ENCODE assay signal across 15 mouse cellular contexts in genomic region chr8:110775316-110775715, GRCm38 (mm10). TPM values are rescaled to one million over a fixed set of nuclear protein-coding genes. Genes with fewer than 3 reads are reported as not detected.
DNase-seq lines count a peak whose midpoint lies in the region; ATAC-seq and TF ChIP-seq lines count a peak whose summit lies in the region.
"Had no signal": no experiment of that assay in that cellular context is flagged by ENCODE, and none has a peak within 500 bp of the region (broad histone marks: within the 10 kb centered on the region; RNA-seq: fewer than 3 reads in every experiment).

No protein-coding gene starts in this region.

- no peaks in the 10 kb centered on the region for H3K36me3 ChIP-seq in intestine, postnatal 0 days (ENCODE audit: control insufficient read depth, insufficient read depth)
- H3K36me3 ChIP-seq in intestine, embryonic 16.5 days (ENCODE audit: control insufficient read depth, insufficient read depth, low read length): no peaks in the 10 kb centered on the region
- H3K36me3 ChIP-seq in midbrain, postnatal 0 days (ENCODE audit: insufficient read depth, low read length): no peaks in the 10 kb centered on the region
- no peaks in the 10 kb centered on the region for H3K36me3 ChIP-seq in midbrain, embryonic 14.5 days (ENCODE audit: control insufficient read depth, insufficient read depth, low read length)
- H3K36me3 ChIP-seq in ES-E14 (ENCODE audit: control insufficient read depth, insufficient read depth, low read length, poor library complexity, severe bottlenecking): no peaks in the 10 kb centered on the region
- H3K36me3 ChIP-seq: limb, embryonic 15.5 days had no signal

- TF ChIP-seq POLR2A in olfactory bulb, adult 2 months (IDR thresholded peaks at IDR 0.05; ENCODE audit: insufficient read depth, low read depth, low read length): no peak

- no peaks in the 10 kb centered on the region for H3K27me3 ChIP-seq in intestine, postnatal 0 days (replicated peaks; ENCODE audit: control insufficient read depth, insufficient read depth, low read length)
- H3K27me3 ChIP-seq in intestine, embryonic 16.5 days (replicated peaks; ENCODE audit: control insufficient read depth, insufficient read depth, low read length): no peaks in the 10 kb centered on the region
- H3K27me3 ChIP-seq in midbrain, postnatal 0 days (ENCODE audit: insufficient read depth, low read length): no peaks in the 10 kb centered on the region
- no peaks in the 10 kb centered on the region for H3K27me3 ChIP-seq in midbrain, embryonic 14.5 days (ENCODE audit: control insufficient read depth, insufficient read depth, low read length)
- H3K27me3 ChIP-seq: limb, embryonic 15.5 days had no signal

- TF ChIP-seq CTCF in intestine, postnatal 0 days (IDR thresholded peaks at IDR 0.05; ENCODE audit: low read depth): peak; percentile 63
- peak; percentile 49 for TF ChIP-seq CTCF in midbrain, postnatal 0 days (IDR thresholded peaks at IDR 0.05)
- peak; percentile 38; the same call in 1 of the 2 replicates for TF ChIP-seq CTCF in olfactory bulb, adult 2 months (IDR thresholded peaks at IDR 0.05; ENCODE audit: insufficient read depth, low read depth, low read length)

- DNase-seq in midbrain, postnatal 0 days (ENCODE audit: low spot score): no peak
- DNase-seq in midbrain, embryonic 14.5 days: no peak
- DNase-seq in ES-E14 (ENCODE audit: low read depth, low spot score): no peak
- no peak for DNase-seq in cerebellum, adult 18-20 months
- DNase-seq in yolk sac, embryonic 10.5 days (ENCODE audit: low spot score): no peak
- DNase-seq: adrenal gland, adult 2 months; heart, adult 18-20 months; kidney, adult 11 months had no signal

- H3K4me1 ChIP-seq in intestine, postnatal 0 days (replicated peaks; ENCODE audit: control insufficient read depth, insufficient read depth, low read length): no peaks in the 10 kb centered on the region
- 0 out of 2 replicates have a peak, but pooled peaks cover 5% of the 10 kb centered on the region for H3K4me1 ChIP-seq in intestine, embryonic 16.5 days (ENCODE audit: control insufficient read depth, insufficient read depth, low read length)
- no peaks in the 10 kb centered on the region for H3K4me1 ChIP-seq in midbrain, postnatal 0 days (ENCODE audit: insufficient read depth, low read length)
- H3K4me1 ChIP-seq in midbrain, embryonic 14.5 days (ENCODE audit: control insufficient read depth, insufficient read depth, low read length): no peaks in the 10 kb centered on the region
- H3K4me1 ChIP-seq in ES-E14 (ENCODE audit: control insufficient read depth in 2 of 2, insufficient read depth in 2 of 2, low read length in 2 of 2, poor library complexity in 1 of 2): no peaks in the 10 kb centered on the region
- H3K4me1 ChIP-seq in olfactory bulb, adult 2 months (ENCODE audit: control insufficient read depth, insufficient read depth, low read length): peaks cover 10% of the 10 kb centered on the region

- no peak overlapping the region for H3K4me3 ChIP-seq in intestine, postnatal 0 days (ENCODE audit: low read depth, low read length)
- H3K4me3 ChIP-seq in intestine, embryonic 16.5 days (ENCODE audit: low read length): no peak overlapping the region
- no peak overlapping the region for H3K4me3 ChIP-seq in midbrain, postnatal 0 days (ENCODE audit: low read depth, low read length)
- H3K4me3 ChIP-seq in midbrain, embryonic 14.5 days (replicated peaks; ENCODE audit: low read depth, low read length): no peak overlapping the region
- no peak overlapping the region for H3K4me3 ChIP-seq in ES-E14 (ENCODE audit: insufficient read depth in 1 of 2, low read depth in 1 of 2, low read length in 2 of 2, poor library complexity in 1 of 2, severe bottlenecking in 1 of 2)
- H3K4me3 ChIP-seq in olfactory bulb, adult 2 months (ENCODE audit: insufficient read depth, low read depth, low read length): no peak overlapping the region
- H3K4me3 ChIP-seq: limb, embryonic 15.5 days; megakaryocyte, embryonic 14.5 days; myocyte had no signal

- H3K9ac ChIP-seq in intestine, postnatal 0 days (ENCODE audit: low read depth, low read length): no peak overlapping the region
- no peak overlapping the region for H3K9ac ChIP-seq in intestine, embryonic 16.5 days (ENCODE audit: low read depth, low read length)
- no peak overlapping the region for H3K9ac ChIP-seq in midbrain, postnatal 0 days (replicated peaks; ENCODE audit: low read length, poor library complexity, severe bottlenecking)
- no peak overlapping the region for H3K9ac ChIP-seq in midbrain, embryonic 14.5 days (replicated peaks; ENCODE audit: low read length)
- no peak overlapping the region for H3K9ac ChIP-seq in ES-E14 (ENCODE audit: insufficient read depth, low read depth, low read length, poor library complexity, severe bottlenecking)
- H3K9ac ChIP-seq: limb, embryonic 15.5 days had no signal

- H3K9me3 ChIP-seq in intestine, postnatal 0 days (ENCODE audit: control insufficient read depth): no peaks in the 10 kb centered on the region
- no peaks in the 10 kb centered on the region for H3K9me3 ChIP-seq in intestine, embryonic 16.5 days (ENCODE audit: control insufficient read depth, low read length)
- H3K9me3 ChIP-seq in midbrain, postnatal 0 days (ENCODE audit: low read length): no peaks in the 10 kb centered on the region
- H3K9me3 ChIP-seq in midbrain, embryonic 14.5 days (ENCODE audit: control insufficient read depth, low read length): no peaks in the 10 kb centered on the region
- no peaks in the 10 kb centered on the region for H3K9me3 ChIP-seq in ES-E14 (ENCODE audit: control insufficient read depth, insufficient read depth, low read depth, low read length)
- H3K9me3 ChIP-seq: limb, embryonic 15.5 days had no signal

- H3K4me2 ChIP-seq in intestine, postnatal 0 days (replicated peaks; ENCODE audit: low read depth): no peak overlapping the region
- no peak overlapping the region for H3K4me2 ChIP-seq in intestine, embryonic 16.5 days (ENCODE audit: low read depth, low read length)
- H3K4me2 ChIP-seq in midbrain, postnatal 0 days (ENCODE audit: low read depth, low read length, poor library complexity, severe bottlenecking): no peak overlapping the region
- no peak overlapping the region for H3K4me2 ChIP-seq in midbrain, embryonic 14.5 days (ENCODE audit: low read length)
- H3K4me2 ChIP-seq: limb, embryonic 15.5 days had no signal

- 77% methylated on average over 8 of the region's 8 CpGs for WGBS in intestine, postnatal 0 days
- WGBS in intestine, embryonic 16.5 days: 75% methylated on average over 8 of the region's 8 CpGs
- WGBS in midbrain, postnatal 0 days: 76% methylated on average over 8 of the region's 8 CpGs
- 79% methylated on average over 8 of the region's 8 CpGs for WGBS in midbrain, embryonic 14.5 days
- WGBS in olfactory bulb, adult 2 months: 74% methylated on average over 8 of the region's 8 CpGs

- no peak overlapping the region for H3K27ac ChIP-seq in intestine, postnatal 0 days (ENCODE audit: low read depth, low read length)
- no peak overlapping the region for H3K27ac ChIP-seq in intestine, embryonic 16.5 days (ENCODE audit: low read length)
- no peak overlapping the region for H3K27ac ChIP-seq in midbrain, postnatal 0 days (ENCODE audit: low read depth, low read length)
- no peak overlapping the region for H3K27ac ChIP-seq in midbrain, embryonic 14.5 days (replicated peaks; ENCODE audit: low read depth, low read length)
- H3K27ac ChIP-seq in ES-E14 (ENCODE audit: insufficient read depth, low read depth, low read length, poor library complexity, severe bottlenecking): no peak overlapping the region
- H3K27ac ChIP-seq in olfactory bulb, adult 2 months (ENCODE audit: insufficient read depth, low read depth, low read length): no peak overlapping the region
- H3K27ac ChIP-seq: limb, embryonic 15.5 days had no signal

- no peak for ATAC-seq in intestine, postnatal 0 days
- no peak for ATAC-seq in intestine, embryonic 16.5 days
- no peak for ATAC-seq in midbrain, postnatal 0 days (ENCODE audit: low FRiP score)
- no peak for ATAC-seq in midbrain, embryonic 14.5 days (ENCODE audit: low FRiP score, low TSS enrichment)

- in situ Hi-C loops in ES-E14 (cut with MboI; ENCODE audit: low sequenced_read_pairs in 2 of 2, unreplicated experiment in 2 of 2): no loop called here

TF ChIP-seq in ES-E14, 5 proteins besides CTCF, POLR2A, EP300 and RAD21:
- TF ChIP-seq ZNF384 (IDR thresholded peaks at IDR 0.05; ENCODE audit: low read depth, low read length) (no peak), ZC3H11A (IDR thresholded peaks at IDR 0.05; ENCODE audit: borderline replicate concordance, low read depth, low read length) (peak; percentile 28; the same call in 1 of the 2 replicates), CHD2 (IDR thresholded peaks at IDR 0.05; ENCODE audit: low read depth, low read length) (no peak)

RNA-seq across cellular contexts. Expression of gene Il34, which starts 30.4 kb away (rescaled TPM):
- 2.7 and 3.0 TPM in 2 replicates for polyA plus RNA-seq in intestine, postnatal 0 days (2015; fragmentation: Nextera tagmentation; extraction: Ambion mirVana)
- polyA plus RNA-seq in intestine, embryonic 16.5 days (2015; fragmentation: Nextera tagmentation; extraction: Ambion mirVana): 2.0 and 2.4 TPM in 2 replicates
- 5.4 and 5.8 TPM in 2 replicates for total RNA-seq in midbrain, postnatal 0 days (2014; rRNA removed)
- polyA plus RNA-seq in midbrain, postnatal 0 days (2015; fragmentation: Nextera tagmentation; extraction: Ambion mirVana): 9.1 and 11.3 TPM in 2 replicates
- 0.34 and 3.9 TPM in 2 replicates for polyA plus RNA-seq in midbrain, embryonic 14.5 days (2014; fragmentation: Nextera tagmentation; extraction: Ambion mirVana)
- 4.6 and 5.4 TPM in 2 replicates for total RNA-seq in ES-E14 (2012; rRNA removed)
- not detected in 2 replicates for polyA plus RNA-seq in olfactory bulb, adult 2 months (2012; ENCODE audit: insufficient read depth, insufficient read length, low replicate concordance, missing spikeins)
- total RNA-seq: common myeloid progenitor, adult 5-6 weeks had no signal

RNA-seq across cellular contexts. Expression of gene Mtss1l, which starts 54.0 kb away (rescaled TPM):
- polyA plus RNA-seq in intestine, postnatal 0 days (2015; fragmentation: Nextera tagmentation; extraction: Ambion mirVana): 4.2 and 4.4 TPM in 2 replicates
- 3.3 and 4.0 TPM in 2 replicates for polyA plus RNA-seq in intestine, embryonic 16.5 days (2015; fragmentation: Nextera tagmentation; extraction: Ambion mirVana)
- 90.5 and 101 TPM in 2 replicates for total RNA-seq in midbrain, postnatal 0 days (2014; rRNA removed)
- 35.2 and 37.7 TPM in 2 replicates for polyA plus RNA-seq in midbrain, postnatal 0 days (2015; fragmentation: Nextera tagmentation; extraction: Ambion mirVana)
- 27.5 and 31.4 TPM in 2 replicates for polyA plus RNA-seq in midbrain, embryonic 14.5 days (2014; fragmentation: Nextera tagmentation; extraction: Ambion mirVana)
- 3.0 and 3.6 TPM in 2 replicates for total RNA-seq in ES-E14 (2012; rRNA removed)
- not detected in 2 replicates for polyA plus RNA-seq in olfactory bulb, adult 2 months (2012; ENCODE audit: insufficient read depth, insufficient read length, low replicate concordance, missing spikeins)
